Comparison of ENCODE assay signal across 38 mouse cellular contexts in the genomic region with DNA sequence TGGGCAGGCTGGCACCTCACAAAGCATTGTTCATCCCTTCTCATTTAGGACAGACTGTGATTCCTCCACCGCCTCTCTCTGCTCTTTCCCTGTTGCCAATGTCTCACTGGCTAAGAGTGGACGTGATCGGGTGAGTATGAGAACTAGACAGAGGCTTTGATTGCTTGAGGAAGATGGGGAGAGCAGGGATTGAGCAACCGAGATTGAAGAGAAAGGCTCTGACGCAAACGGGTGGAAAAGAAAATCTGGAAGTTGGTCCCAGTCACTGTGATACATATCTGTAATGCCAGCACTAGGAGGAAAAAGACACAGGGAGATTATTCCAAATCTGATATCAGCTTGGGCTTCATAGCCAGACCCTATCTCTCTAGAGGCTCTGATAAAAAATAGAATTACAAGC. TPM values are rescaled to one million over a fixed set of nuclear protein-coding genes. Genes with fewer than 3 reads are reported as not detected.
A peak's percentile ranks its signal among the peaks of the same experiment; 100 is the strongest.
DNase-seq lines count a peak whose midpoint lies in the region; ATAC-seq and TF ChIP-seq lines count a peak whose summit lies in the region.
"Had no signal": no experiment of that assay in that cellular context is flagged by ENCODE, and none has a peak within 500 bp of the region (broad histone marks: within the 10 kb centered on the region; RNA-seq: fewer than 3 reads in every experiment).

No protein-coding gene starts in this region.

- no peak overlapping the region for H3K27ac ChIP-seq in intestine, embryonic 15.5 days
- H3K27ac ChIP-seq in intestine, postnatal 0 days (ENCODE audit: low read depth, low read length): no peak overlapping the region
- H3K27ac ChIP-seq in midbrain, embryonic 16.5 days (ENCODE audit: low read length): no peak overlapping the region
- H3K27ac ChIP-seq: embryonic facial prominence, embryonic 10.5 days; embryonic facial prominence, embryonic 15.5 days; heart, adult 2 months; hindbrain, postnatal 0 days; liver, embryonic 14.5 days; lung, embryonic 15.5 days; neural tube, embryonic 12.5 days had no signal

- peaks cover 8% of the 10 kb centered on the region for H3K4me1 ChIP-seq in intestine, embryonic 15.5 days (replicated peaks)
- H3K4me1 ChIP-seq in intestine, postnatal 0 days (replicated peaks; ENCODE audit: control insufficient read depth, insufficient read depth, low read length): no peaks in the 10 kb centered on the region
- peaks cover 11% of the 10 kb centered on the region for H3K4me1 ChIP-seq in midbrain, embryonic 16.5 days (ENCODE audit: control insufficient read depth, insufficient read depth, low read length)

- peak; percentile 41 for DNase-seq in adrenal gland, postnatal 10 days
- no peak for DNase-seq in adrenal gland, adult 8-10 months
- DNase-seq in adipocyte (ENCODE audit: low spot score) (peak; percentile 48), MN1 (ENCODE audit: low spot score) (no peak)
- DNase-seq in lung, postnatal 25 days (ENCODE audit: low spot score): peak; percentile 46
- DNase-seq: adrenal gland, postnatal 25 days; cerebellum, adult 2 months; cerebellum, postnatal 14 days; gastrocnemius, postnatal 25 days; heart, adult 2 months; heart, postnatal 14 days; kidney, adult 11 months; kidney, postnatal 14 days; liver; midbrain, embryonic 14.5 days; right cerebral cortex, adult 18-20 months; spleen, adult 18-20 months; thymus, postnatal 14 days had no signal

- H3K9me3 ChIP-seq in intestine, embryonic 15.5 days: no peaks in the 10 kb centered on the region
- H3K9me3 ChIP-seq in intestine, postnatal 0 days (ENCODE audit: control insufficient read depth): no peaks in the 10 kb centered on the region
- H3K9me3 ChIP-seq in midbrain, embryonic 16.5 days (replicated peaks; ENCODE audit: control insufficient read depth, low read length, poor library complexity, severe bottlenecking): no peaks in the 10 kb centered on the region
- H3K9me3 ChIP-seq: embryonic facial prominence, embryonic 10.5 days; embryonic facial prominence, embryonic 15.5 days; forebrain, embryonic 12.5 days; lung, embryonic 15.5 days; neural tube, embryonic 12.5 days had no signal

- ATAC-seq in intestine, embryonic 15.5 days: no peak
- no peak for ATAC-seq in intestine, postnatal 0 days
- no peak for ATAC-seq in midbrain, embryonic 16.5 days
- ATAC-seq: hindbrain, postnatal 0 days had no signal

- peaks cover 8% of the 10 kb centered on the region; the same call in 1 of the 2 replicates for H3K36me3 ChIP-seq in intestine, embryonic 15.5 days
- peaks cover 23% of the 10 kb centered on the region for H3K36me3 ChIP-seq in intestine, postnatal 0 days (ENCODE audit: control insufficient read depth, insufficient read depth)
- peaks cover 19% of the 10 kb centered on the region for H3K36me3 ChIP-seq in midbrain, embryonic 16.5 days (ENCODE audit: control insufficient read depth, insufficient read depth, low read length)

- H3K9ac ChIP-seq in intestine, embryonic 15.5 days: 0 out of 2 replicates have a peak overlapping the region, but pooled peaks have one; percentile 1
- no peak overlapping the region for H3K9ac ChIP-seq in intestine, postnatal 0 days (ENCODE audit: low read depth, low read length)
- H3K9ac ChIP-seq in midbrain, embryonic 16.5 days (ENCODE audit: low read depth, low read length): no peak overlapping the region
- H3K9ac ChIP-seq: embryonic facial prominence, embryonic 15.5 days; forebrain, embryonic 12.5 days; liver, embryonic 14.5 days; lung, embryonic 15.5 days; neural tube, embryonic 12.5 days had no signal

- no peak overlapping the region for H3K4me3 ChIP-seq in intestine, embryonic 15.5 days (replicated peaks)
- no peak overlapping the region for H3K4me3 ChIP-seq in intestine, postnatal 0 days (ENCODE audit: low read depth, low read length)
- no peak overlapping the region for H3K4me3 ChIP-seq in midbrain, embryonic 16.5 days (ENCODE audit: low read depth, low read length)
- H3K4me3 ChIP-seq: embryonic facial prominence, embryonic 10.5 days; embryonic facial prominence, embryonic 15.5 days; forebrain, embryonic 12.5 days; heart, adult 2 months; lung, embryonic 15.5 days; myocyte; neural tube, embryonic 12.5 days had no signal

- H3K4me2 ChIP-seq in intestine, embryonic 15.5 days (replicated peaks): no peak overlapping the region
- no peak overlapping the region for H3K4me2 ChIP-seq in intestine, postnatal 0 days (replicated peaks; ENCODE audit: low read depth)
- H3K4me2 ChIP-seq in midbrain, embryonic 16.5 days (ENCODE audit: low read length): no peak overlapping the region
- H3K4me2 ChIP-seq: embryonic facial prominence, embryonic 15.5 days; forebrain, embryonic 12.5 days; lung, embryonic 15.5 days; neural tube, embryonic 12.5 days had no signal

- TF ChIP-seq CTCF in intestine, postnatal 0 days (IDR thresholded peaks at IDR 0.05; ENCODE audit: low read depth): no peak

- no peaks in the 10 kb centered on the region for H3K27me3 ChIP-seq in intestine, embryonic 15.5 days (replicated peaks)
- H3K27me3 ChIP-seq in intestine, postnatal 0 days (replicated peaks; ENCODE audit: control insufficient read depth, insufficient read depth, low read length): no peaks in the 10 kb centered on the region
- no peaks in the 10 kb centered on the region for H3K27me3 ChIP-seq in midbrain, embryonic 16.5 days (ENCODE audit: control insufficient read depth, insufficient read depth, low read depth, low read length)
- H3K27me3 ChIP-seq: CH12.LX; embryonic facial prominence, embryonic 15.5 days; forebrain, embryonic 12.5 days; lung, embryonic 15.5 days; neural tube, embryonic 12.5 days had no signal

- 83% methylated on average over 6 of the region's 6 CpGs for WGBS in intestine, embryonic 15.5 days
- WGBS in intestine, postnatal 0 days: 87% methylated on average over 6 of the region's 6 CpGs
- 87% methylated on average over 6 of the region's 6 CpGs for WGBS in midbrain, embryonic 16.5 days

RNA-seq across cellular contexts. Expression of gene Gng3, which starts 4.0 kb away (rescaled TPM):
- 1 to 10 TPM; 5.8 to 9.8 TPM for total RNA-seq in adrenal gland, postnatal 10 days (2021)
- 1 to 10 TPM; 4.7 to 9.8 (median 8.7) TPM for total RNA-seq in adrenal gland, adult 8-10 months (2022)
- 16.0 and 17.3 TPM in 2 replicates for polyA plus RNA-seq in intestine, embryonic 15.5 days (2015; fragmentation: Nextera tagmentation; extraction: Ambion mirVana)
- 9.4 and 10.9 TPM in 2 replicates for polyA plus RNA-seq in intestine, postnatal 0 days (2015; fragmentation: Nextera tagmentation; extraction: Ambion mirVana)
- 477 and 539 TPM in 2 replicates for polyA plus RNA-seq in midbrain, embryonic 16.5 days (2015; fragmentation: Nextera tagmentation; extraction: Ambion mirVana)
- total RNA-seq: gastrocnemius, postnatal 25 days; heart, adult 2 months; heart, postnatal 14 days had no signal

RNA-seq across cellular contexts. Expression of gene Bscl2, which starts 5.7 kb away (rescaled TPM):
- total RNA-seq in adrenal gland, postnatal 10 days (2021): 100 to 1,000 TPM; 157 to 160 TPM
- 100 to 1,000 TPM in 3 of 4 experiments, 10 to 100 TPM in 1; 96.6 to 137 (median 126) TPM for total RNA-seq in adrenal gland, adult 8-10 months (2022)
- polyA plus RNA-seq in intestine, embryonic 15.5 days (2015; fragmentation: Nextera tagmentation; extraction: Ambion mirVana): 40.6 and 48.3 TPM in 2 replicates
- 43.2 and 47.2 TPM in 2 replicates for polyA plus RNA-seq in intestine, postnatal 0 days (2015; fragmentation: Nextera tagmentation; extraction: Ambion mirVana)
- polyA plus RNA-seq in midbrain, embryonic 16.5 days (2015; fragmentation: Nextera tagmentation; extraction: Ambion mirVana): 101 and 105 TPM in 2 replicates

RNA-seq across cellular contexts. Expression of gene Lrrn4cl, which starts 7.6 kb away (rescaled TPM):
- 1 to 10 TPM; 5.5 to 6.1 TPM for total RNA-seq in adrenal gland, postnatal 10 days (2021)
- total RNA-seq in adrenal gland, adult 8-10 months (2022): 1 to 10 TPM; 2.6 to 4.5 (median 3.3) TPM
- 1.6 and 2.0 TPM in 2 replicates for polyA plus RNA-seq in intestine, embryonic 15.5 days (2015; fragmentation: Nextera tagmentation; extraction: Ambion mirVana)
- polyA plus RNA-seq in intestine, postnatal 0 days (2015; fragmentation: Nextera tagmentation; extraction: Ambion mirVana): 2.2 TPM in 2 replicates
- polyA plus RNA-seq in midbrain, embryonic 16.5 days (2015; fragmentation: Nextera tagmentation; extraction: Ambion mirVana): 0.62 and 0.92 TPM in 2 replicates

RNA-seq across cellular contexts. Expression of gene AC129217.1, which starts 13.4 kb away (rescaled TPM):
- total RNA-seq in adrenal gland, postnatal 10 days (2021): not detected
- not detected for total RNA-seq in adrenal gland, adult 8-10 months (2022)
- polyA plus RNA-seq in intestine, embryonic 15.5 days (2015; fragmentation: Nextera tagmentation; extraction: Ambion mirVana): not detected in 2 replicates
- polyA plus RNA-seq in intestine, postnatal 0 days (2015; fragmentation: Nextera tagmentation; extraction: Ambion mirVana): not detected in 2 replicates
- polyA plus RNA-seq in midbrain, embryonic 16.5 days (2015; fragmentation: Nextera tagmentation; extraction: Ambion mirVana): not detected in 2 replicates
- total RNA-seq: adrenal gland, postnatal 25 days; gastrocnemius, postnatal 25 days; heart, adult 2 months; heart, postnatal 14 days; hindbrain, postnatal 0 days; layer of hippocampus, adult 18-20 months; left cerebral cortex, postnatal 14 days had no signal
- polyA plus RNA-seq: brain, embryonic 14.5 days; cerebellum, adult 2 months; cortical plate, adult 2 months; embryonic facial prominence, embryonic 10.5 days; embryonic facial prominence, embryonic 15.5 days; forebrain, embryonic 12.5 days; heart, adult 2 months; hindbrain, embryonic 11.5 days; hindbrain, postnatal 0 days; kidney, embryonic 14.5 days; limb, embryonic 11.5 days; lung, embryonic 15.5 days; midbrain, embryonic 14.5 days; neural tube, embryonic 12.5 days; stomach, embryonic 16.5 days had no signal

RNA-seq across cellular contexts. Expression of gene Hnrnpul2, which starts 23.2 kb away (rescaled TPM):
- 10 to 100 TPM; 58.0 to 62.7 TPM for total RNA-seq in adrenal gland, postnatal 10 days (2021)
- 10 to 100 TPM; 66.4 to 84.4 (median 73.9) TPM for total RNA-seq in adrenal gland, adult 8-10 months (2022)
- polyA plus RNA-seq in intestine, embryonic 15.5 days (2015; fragmentation: Nextera tagmentation; extraction: Ambion mirVana): 5.1 and 5.4 TPM in 2 replicates
- 5.4 and 6.0 TPM in 2 replicates for polyA plus RNA-seq in intestine, postnatal 0 days (2015; fragmentation: Nextera tagmentation; extraction: Ambion mirVana)
- 5.3 and 6.2 TPM in 2 replicates for polyA plus RNA-seq in midbrain, embryonic 16.5 days (2015; fragmentation: Nextera tagmentation; extraction: Ambion mirVana)

Comparison
In these comparisons a context has a peak if more than half of its experiments do, and no peak if none do; other contexts are left out.
1. DNase-seq: peak in adrenal gland, postnatal 10 days (single experiment), adipocyte (single experiment) and lung, postnatal 25 days (single experiment); none in adrenal gland, adult 8-10 months (single experiment) and MN1 (single experiment).
2. RNA of gene Gng3, which starts 4.0 kb away (polyA plus RNA-seq): 477 to 539 TPM in midbrain, embryonic 16.5 days; 16.0 to 17.3 TPM in intestine, embryonic 15.5 days and 9.4 to 10.9 TPM in intestine, postnatal 0 days; every median in the first group is over 10 times any median in the second.